Mouse (Mus musculus) liver, embryonic 14.5 days (tissue): ENCODE results near the gene Nrtn.

ENCODE experiments used
- CTCF ChIP-seq: IDR thresholded peaks from 2 replicates; pipeline ENCODE4 v1.5.1; 2016; ENCODE audit warnings: antibody characterized with exemption, low read depth, control low read depth
- EP300 ChIP-seq: IDR thresholded peaks from 2 replicates; pipeline ENCODE4 v1.6.1; 2016; ENCODE audit warnings: antibody characterized with exemption, low read depth

GRCm38 (mm10) chr17:56768941-56769340 lies 11.6 kb upstream of the Nrtn start:
- TF ChIP-seq EP300 (no peak), CTCF (no peak)
